Mouse (Mus musculus) brain, embryonic 14.5 days (tissue): ENCODE data around the gene Tmem94. TPM values are rescaled to one million over a fixed set of nuclear protein-coding genes. Genes with fewer than 3 reads are reported as not detected.
A peak's percentile ranks its signal among the peaks of the same experiment; 100 is the strongest.

Experiments used
- DNase-seq: peaks from one replicate; pipeline ENCODE4 v3.0.0-alpha.2; 2011; ENCODE audit warnings: low read depth
- CTCF ChIP-seq: fragments of 200-500 bp; IDR thresholded peaks from 2 replicates; pipeline ENCODE4 v1.5.1; 2012; ENCODE audit warnings: inconsistent platforms, mild to moderate bottlenecking, moderate library complexity, borderline replicate concordance; ENCODE audit not compliant: insufficient read depth, insufficient read length; ENCODE audit errors: extremely low read depth
- POLR2A ChIP-seq: fragments of 200-500 bp; IDR thresholded peaks from 2 replicates; pipeline ENCODE4 v1.6.1; 2012; ENCODE audit warnings: mild to moderate bottlenecking, inconsistent platforms, borderline replicate concordance; ENCODE audit not compliant: poor library complexity, insufficient read depth, insufficient read length, severe bottlenecking; ENCODE audit errors: extremely low read depth
- polyA plus RNA-seq: library from polyadenylated mRNA; depleted of rRNA; stranded (reverse); fragments of >200 nt; gene quantifications from 2 replicates; pipeline ENCODE4 v1.2.3, GENCODE M21; 2012

Gene Tmem94
- polyA plus RNA-seq, 1 experiment: 61.9 TPM

DNA sequence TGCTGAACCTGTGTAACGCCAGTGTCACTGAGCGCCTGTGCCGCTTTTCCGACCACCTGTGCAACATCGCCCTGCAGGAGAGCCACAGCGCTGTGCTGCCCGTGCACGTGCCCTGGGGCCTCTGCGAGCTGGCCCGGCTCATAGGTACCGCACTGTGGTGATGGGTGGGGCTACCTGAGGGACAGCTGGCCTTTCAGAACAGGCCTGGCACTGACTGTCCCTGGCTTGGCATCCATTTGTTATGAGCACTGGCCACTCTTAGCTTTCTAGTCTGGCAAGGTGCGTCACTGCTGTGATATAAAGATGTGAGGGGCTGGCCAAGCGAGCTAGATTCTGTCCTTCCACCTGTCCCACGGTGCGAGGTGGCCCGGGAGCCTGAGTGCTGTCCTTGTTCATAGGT lies 26.7 kb downstream of the Tmem94 start:
- DNase-seq: no peak
- TF ChIP-seq CTCF: no peak
- no peak for TF ChIP-seq POLR2A

- TF ChIP-seq POLR2A: no peak
- no peak for TF ChIP-seq CTCF
- no peak for DNase-seq
Measured at GRCm38 (mm10) chr11:115792353-115792752, 27.1 kb downstream of the Tmem94 start.

GRCm38 (mm10) chr11:115796898-115797297 lies 31.7 kb downstream of the Tmem94 start:
- no peak for DNase-seq
- TF ChIP-seq CTCF (no peak), POLR2A (no peak)

GRCm38 (mm10) chr11:115797665-115798064 lies 32.4 kb downstream of the Tmem94 start:
- no peak for TF ChIP-seq POLR2A
- no peak for TF ChIP-seq CTCF

DNA sequence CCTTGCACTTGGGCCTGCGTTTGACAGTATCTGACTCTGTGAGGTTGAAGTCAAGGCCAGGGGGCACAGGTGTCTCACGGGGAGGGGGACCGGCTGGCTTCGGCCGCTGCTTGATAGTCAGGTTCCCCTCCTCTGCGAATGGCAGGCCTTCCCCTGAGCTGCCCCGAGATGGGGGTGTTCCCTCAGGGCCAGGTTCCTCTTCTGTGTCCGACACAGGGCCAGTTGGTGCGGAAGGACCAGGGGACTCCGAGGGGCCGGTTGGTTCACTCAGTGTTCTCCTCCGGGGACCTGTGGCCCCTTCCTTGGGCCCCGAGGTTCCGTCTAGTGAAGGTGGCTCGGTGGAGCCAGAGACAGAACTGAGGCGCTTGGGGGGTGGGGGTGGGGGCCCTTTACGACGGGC lies 35.7 kb downstream of the Tmem94 start:
- no peak for DNase-seq
- TF ChIP-seq CTCF: no peak

More at GRCm38 (mm10) chr11:115797665-115798064, 32.4 kb downstream of the Tmem94 start:
- no peak for DNase-seq

- no peak for TF ChIP-seq POLR2A
- TF ChIP-seq CTCF: no peak
Measured at GRCm38 (mm10) chr11:115803072-115803709, 38.0 kb downstream of the Tmem94 start.

DNA sequence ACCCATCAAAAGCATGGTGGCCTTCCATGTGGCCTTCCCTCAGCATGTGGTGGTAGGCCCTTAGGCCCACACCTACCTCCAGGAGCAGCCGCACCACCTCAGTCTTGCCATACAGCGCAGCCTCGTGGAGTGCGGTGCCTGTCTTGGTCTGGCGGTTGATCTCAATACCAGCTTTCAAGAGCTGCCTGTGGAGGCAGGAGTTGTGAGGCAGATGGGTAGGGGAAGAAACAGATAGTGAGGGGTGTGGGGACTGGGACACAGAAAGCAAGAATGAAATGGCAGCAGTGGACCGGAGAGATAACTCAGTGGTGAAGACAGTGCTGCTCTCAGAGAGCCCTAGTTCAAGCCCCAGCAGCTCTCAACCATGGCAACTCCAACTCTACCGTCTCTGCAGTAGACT lies 39.8 kb downstream of the Tmem94 start:
- TF ChIP-seq CTCF (no peak), POLR2A (no peak)

More at GRCm38 (mm10) chr11:115803072-115803709, 38.0 kb downstream of the Tmem94 start:
- no peak for DNase-seq

GRCm38 (mm10) chr11:115806154-115806553 lies 40.9 kb downstream of the Tmem94 start:
- TF ChIP-seq POLR2A (no peak), CTCF (no peak)
- DNase-seq: no peak

More for the DNA sequence above, 39.8 kb downstream of the Tmem94 start:
- no peak for DNase-seq

- DNase-seq: peak; percentile 82
- no peak for TF ChIP-seq CTCF
- TF ChIP-seq POLR2A: no peak
Measured at GRCm38 (mm10) chr11:115807306-115807705, 42.1 kb downstream of the Tmem94 start.

GRCm38 (mm10) chr11:115807971-115808370 lies 42.7 kb downstream of the Tmem94 start:
- TF ChIP-seq CTCF (no peak), POLR2A (no peak)
- DNase-seq: peak; percentile 73

GRCm38 (mm10) chr11:115808696-115809310 lies 43.6 kb downstream of the Tmem94 start:
- no peak for TF ChIP-seq POLR2A
- no peak for TF ChIP-seq CTCF
- peak; percentile 87 for DNase-seq

DNA sequence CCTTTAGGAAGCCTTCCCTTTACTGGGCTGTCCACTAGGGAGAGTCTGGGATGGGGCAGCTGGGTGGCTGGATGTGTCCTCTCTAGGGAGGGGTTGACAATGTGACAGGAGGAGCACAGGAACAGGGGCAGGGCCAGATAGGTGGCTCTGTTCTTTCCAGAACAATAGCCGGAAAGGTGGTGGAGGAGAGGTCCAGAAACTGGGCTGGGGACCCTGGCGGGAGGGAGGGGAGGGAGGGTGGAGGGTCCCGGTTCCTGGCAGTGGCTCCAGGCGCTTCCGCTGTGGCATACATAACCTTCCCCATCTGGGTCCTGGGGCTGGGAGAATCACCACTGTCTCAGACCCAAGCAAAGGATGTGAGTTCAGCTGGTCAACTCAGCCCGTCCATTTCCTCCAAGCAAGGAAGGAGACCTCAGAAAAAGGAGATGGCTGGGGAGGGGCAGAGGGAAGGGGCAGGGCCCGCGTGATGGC lies 44.1 kb downstream of the Tmem94 start:
- TF ChIP-seq CTCF: no peak
- no peak for TF ChIP-seq POLR2A
- DNase-seq: no peak

GRCm38 (mm10) chr11:115810377-115810776 lies 45.1 kb downstream of the Tmem94 start:
- peak; percentile 68 for DNase-seq
- TF ChIP-seq POLR2A: no peak
- no peak for TF ChIP-seq CTCF
